Mouse (Mus musculus) adrenal gland (tissue): Measurements from ENCODE around the gene Sec22b.

Source experiments
- intact Hi-C: fragments of 180-260 bp; cut with DNase I; formaldehyde crosslinking; loops from one replicate; pipeline ENCODE4 v1.15.1; 2025

Sec22b gene

DNA sequence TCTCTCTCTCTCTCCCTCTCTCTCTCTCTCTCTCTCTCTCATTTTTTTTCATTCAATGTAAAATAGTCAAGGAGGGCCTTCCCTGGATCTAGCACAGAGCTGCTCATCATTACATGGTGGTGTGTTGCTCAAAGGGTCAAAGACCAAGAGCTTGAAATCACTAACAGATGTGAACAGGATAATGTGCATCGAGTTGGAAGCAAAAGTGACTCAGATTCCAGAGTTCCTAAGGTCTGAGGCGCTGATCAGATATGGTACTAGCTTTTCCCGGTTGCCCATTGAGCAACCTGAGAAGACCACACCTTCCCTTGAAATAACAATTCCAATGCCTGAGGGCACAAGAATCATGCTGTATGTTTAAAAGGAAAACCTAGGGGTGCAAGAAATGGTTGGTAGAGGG, 2.6 kb upstream of the Sec22b start:
- intact Hi-C loops = no loop called here

DNA sequence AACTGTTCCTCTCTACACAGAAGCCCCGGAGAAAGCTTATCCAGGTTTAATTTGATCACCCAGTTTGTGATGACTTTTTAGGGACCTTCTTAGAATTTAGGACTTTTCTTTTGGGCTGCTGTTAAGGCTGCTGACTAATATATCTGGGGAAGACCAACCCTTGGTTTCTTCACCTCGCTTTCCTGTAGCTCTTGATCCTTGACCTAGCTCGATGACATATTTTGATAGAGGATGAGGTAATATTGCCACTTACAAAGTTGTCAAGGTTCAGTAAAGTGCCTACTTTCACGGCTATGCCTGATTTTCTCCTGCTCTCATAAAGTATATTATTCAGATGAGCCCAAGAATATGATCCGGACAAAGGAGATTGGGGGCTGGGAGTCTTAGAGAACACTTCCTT, 596 bp downstream of the Sec22b start:
- intact Hi-C loops = no loop called here

GRCm38 (mm10) chr3:97909737-97910136, 8.7 kb downstream of the Sec22b start:
- intact Hi-C loops = no loop called here

DNA sequence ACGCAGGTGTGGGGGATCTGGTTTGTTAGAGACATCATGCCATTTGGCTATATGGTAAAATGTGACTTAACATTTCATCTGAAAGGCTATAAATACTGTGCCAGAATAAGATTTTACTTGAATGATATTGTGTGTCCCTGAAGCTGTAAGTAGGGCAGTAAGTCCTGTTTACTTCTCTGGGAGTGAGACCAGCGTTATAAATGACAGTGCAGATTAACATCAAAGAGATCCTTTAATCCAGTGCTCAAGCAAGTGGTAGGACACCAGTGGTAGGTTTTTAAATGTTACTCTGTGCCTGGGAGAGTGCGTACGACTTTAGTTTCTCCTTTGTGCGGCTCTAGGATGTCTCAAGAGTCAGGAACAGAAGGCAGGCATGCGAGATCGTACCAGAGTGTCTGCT, 10.1 kb downstream of the Sec22b start:
- intact Hi-C loops = no loop called here

GRCm38 (mm10) chr3:97915081-97915480, 14.1 kb downstream of the Sec22b start:
- intact Hi-C loops = no loop called here

DNA sequence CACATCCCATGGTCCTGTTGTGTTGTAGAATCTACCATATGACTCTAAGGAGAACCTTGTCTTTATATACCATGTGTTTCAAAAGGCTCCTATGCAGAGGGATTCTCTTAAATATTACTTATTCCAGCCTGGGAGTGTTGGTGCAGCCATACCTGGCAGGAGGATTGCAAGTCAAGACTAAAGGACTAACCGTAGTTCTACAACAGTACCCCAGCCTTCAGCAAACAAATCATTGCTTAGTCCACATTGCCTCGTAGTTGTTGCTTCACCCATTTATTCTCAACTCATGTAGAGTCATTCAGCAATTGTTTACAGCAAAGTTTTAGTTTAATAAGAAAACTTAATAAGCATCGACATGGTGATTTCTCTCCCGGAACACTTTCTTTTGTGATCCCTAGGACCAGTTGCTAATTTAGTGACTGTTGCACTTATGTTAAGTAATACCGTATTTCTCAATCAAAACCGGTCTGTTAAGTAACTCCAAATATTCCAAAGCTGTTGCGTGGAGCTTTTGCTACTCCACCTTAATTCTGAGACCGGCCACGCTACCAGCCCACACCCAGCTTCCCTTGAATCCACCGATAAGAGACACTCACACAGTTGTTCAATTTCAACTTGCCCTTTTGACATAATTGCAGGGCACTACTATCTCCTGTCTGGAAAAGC, 18.0 kb downstream of the Sec22b start:
- intact Hi-C loops = no loop called here

GRCm38 (mm10) chr3:97925246-97925645, 24.3 kb downstream of the Sec22b start:
- intact Hi-C loops = loop anchor here (5.0 to 10.0 kb wide), 2 partner anchors 180 to 387 kb away; no protein-coding TSS in a partner anchor

GRCm38 (mm10) chr3:97927322-97927721, 26.3 kb downstream of the Sec22b start:
- intact Hi-C loops = loop anchor here (5.0 to 10.0 kb wide), 2 partner anchors 177 to 385 kb away; no protein-coding TSS in a partner anchor

DNA sequence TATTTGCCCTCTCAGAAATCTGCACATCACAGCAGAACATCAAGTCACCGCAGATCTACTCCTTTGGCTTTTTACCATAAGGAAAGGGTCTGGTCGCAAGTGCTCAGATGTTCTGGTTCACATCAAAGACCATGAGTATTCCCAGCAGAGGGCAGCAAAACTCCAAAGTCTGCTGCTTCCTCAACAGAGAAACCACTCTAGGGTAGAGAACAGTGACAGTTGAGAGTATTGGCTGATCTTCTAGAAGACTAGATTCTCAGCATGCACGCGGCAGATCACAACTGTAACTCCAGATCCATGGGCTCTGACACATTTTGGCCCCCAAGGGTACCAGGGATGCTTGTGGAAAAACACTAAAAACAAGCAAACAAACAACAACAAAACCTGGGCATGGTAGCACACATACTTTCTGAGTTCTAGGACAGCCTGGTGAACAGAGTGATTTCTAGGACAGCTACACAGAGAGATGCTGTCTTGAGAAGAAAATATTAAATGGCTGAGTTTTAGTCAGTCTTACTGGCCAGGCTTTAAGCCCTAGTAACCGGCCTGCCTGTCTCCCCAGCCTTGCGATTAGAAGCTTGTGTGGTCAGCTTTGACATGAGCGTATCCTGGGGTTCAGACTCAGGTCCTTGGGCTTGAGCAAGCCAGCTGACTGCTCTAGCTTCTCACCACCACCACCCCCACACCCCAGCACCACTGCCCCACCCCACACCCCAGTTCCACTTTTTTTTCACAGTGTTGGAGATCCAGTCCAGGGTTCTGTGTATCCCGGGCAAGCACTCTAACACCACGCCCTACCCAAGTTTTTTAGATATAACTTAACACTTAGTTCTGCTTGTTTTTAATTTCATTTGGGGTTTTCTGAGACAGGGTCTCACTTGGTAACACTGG, 28.2 kb downstream of the Sec22b start:
- intact Hi-C loops = loop anchor here (1.0 to 10.0 kb wide), 3 partner anchors 176 to 383 kb away; no protein-coding TSS in a partner anchor

DNA sequence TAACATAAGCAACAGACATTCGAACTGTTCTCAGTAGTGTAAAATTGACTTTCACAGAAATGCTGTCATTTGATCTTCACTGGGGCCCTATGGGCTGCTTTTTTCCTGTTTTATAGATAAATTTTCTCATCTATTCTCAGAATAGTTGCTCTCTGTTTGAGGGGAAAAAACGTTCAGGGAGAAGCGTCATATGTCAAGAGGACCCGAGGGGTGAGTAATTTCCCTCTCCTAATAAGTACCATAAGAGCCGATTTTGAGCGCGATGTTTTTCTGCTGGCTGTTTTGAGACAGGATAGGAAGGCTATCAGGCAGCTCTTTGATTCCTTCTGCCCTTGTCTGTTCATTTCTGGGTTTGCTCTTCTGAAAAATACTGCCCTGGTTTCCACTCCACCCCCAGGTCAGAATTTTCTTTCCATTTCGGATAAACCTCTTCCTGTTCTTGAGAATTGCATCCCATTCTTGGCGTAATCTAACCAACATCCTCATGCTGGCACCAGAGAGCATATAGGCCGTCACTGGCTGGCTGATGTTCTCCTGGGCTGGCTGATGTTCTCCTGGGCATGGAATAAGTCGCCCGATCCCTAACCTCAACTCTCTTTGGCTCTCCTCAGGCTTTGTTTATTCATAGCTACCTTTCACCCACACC, 29.3 kb downstream of the Sec22b start:
- intact Hi-C loops = no loop called here

DNA sequence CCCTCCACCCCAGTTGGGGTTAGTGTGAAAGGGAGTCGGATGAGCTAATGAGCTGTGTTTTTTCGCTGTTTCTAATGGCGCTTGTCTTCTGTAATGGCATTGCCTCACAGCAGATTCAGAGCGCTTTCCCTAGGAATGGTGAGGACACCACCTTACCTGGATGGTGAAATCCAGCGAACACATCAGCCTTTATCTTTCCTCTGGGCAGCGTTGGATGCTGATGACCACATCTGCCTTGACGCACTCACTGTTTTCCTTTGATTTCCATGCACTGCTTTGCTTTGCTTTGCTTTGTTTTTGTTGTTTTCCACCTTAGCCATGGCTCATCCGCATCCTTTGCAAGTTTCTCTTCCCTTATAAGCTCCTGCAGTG, 29.8 kb downstream of the Sec22b start:
- intact Hi-C loops = no loop called here

DNA sequence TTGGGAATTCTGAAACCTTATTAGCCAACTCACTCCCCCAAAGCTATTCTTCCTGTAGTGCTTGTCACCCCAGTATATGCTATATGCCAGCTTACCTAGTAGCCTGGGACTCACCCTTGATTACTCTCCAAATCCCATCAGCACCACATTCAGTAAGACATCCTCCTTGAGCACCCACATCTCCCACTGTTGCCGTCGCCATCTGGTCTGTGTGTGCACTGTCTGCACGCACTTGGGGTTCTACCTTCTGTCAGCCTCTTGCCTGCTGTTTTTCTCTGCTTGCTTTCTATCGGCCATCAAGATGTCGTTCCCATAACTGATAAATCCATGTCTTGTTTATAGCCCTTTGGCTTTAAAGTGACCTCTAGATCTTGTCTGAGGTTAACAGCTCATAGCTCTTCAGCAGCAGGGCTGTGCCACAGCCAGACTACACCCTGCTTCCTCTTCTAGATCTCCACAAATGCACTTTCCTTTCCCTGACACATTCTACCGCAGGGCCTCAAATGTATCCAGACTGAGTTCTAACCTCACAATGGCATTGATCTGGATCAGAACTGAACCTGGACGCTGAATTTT, 30.4 kb downstream of the Sec22b start:
- intact Hi-C loops = no loop called here

DNA sequence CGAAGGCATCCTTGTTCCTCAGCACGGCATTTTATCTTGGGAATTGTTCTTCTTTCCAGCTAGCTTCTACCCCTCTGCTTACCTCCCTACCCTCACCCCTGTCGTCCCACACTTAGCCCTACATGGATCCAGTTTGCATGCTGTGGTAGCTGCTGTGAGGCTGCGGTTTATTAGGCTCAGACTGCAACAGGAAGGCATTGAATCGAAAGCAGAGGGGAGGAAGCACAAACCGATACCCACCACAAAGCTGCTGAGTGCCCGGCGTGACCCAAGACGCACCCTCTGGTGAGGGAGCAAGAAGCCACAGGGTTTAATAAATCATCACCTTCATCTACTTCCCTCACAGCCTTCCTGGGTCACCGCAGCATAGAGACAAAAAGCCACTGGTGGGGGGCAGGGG, 31.1 kb downstream of the Sec22b start:
- intact Hi-C loops = no loop called here

- intact Hi-C loops = no loop called here
Measured at GRCm38 (mm10) chr3:97932771-97933170, 31.8 kb downstream of the Sec22b start.

- intact Hi-C loops = no loop called here
Measured at GRCm38 (mm10) chr3:97933251-97933650, 32.3 kb downstream of the Sec22b start.

DNA sequence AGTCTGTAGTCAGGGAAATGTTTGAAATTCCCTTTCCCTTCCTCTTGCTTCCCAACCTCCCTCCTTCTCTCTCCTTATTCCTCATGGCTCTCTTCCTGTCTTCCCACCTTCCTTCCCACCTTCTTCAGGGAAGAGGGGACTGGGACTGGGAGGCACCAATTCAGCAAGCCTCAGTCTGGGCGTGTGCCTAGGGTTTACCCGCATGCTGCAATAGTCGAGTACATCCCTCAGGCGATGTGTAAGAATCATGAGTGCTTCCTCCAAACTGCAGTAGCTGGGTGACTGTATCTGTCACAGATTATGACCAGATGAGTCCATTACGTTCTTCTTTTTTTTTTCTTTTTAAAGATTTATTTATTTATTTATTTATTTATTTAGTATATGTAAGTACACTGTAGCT, 32.8 kb downstream of the Sec22b start:
- intact Hi-C loops = no loop called here

DNA sequence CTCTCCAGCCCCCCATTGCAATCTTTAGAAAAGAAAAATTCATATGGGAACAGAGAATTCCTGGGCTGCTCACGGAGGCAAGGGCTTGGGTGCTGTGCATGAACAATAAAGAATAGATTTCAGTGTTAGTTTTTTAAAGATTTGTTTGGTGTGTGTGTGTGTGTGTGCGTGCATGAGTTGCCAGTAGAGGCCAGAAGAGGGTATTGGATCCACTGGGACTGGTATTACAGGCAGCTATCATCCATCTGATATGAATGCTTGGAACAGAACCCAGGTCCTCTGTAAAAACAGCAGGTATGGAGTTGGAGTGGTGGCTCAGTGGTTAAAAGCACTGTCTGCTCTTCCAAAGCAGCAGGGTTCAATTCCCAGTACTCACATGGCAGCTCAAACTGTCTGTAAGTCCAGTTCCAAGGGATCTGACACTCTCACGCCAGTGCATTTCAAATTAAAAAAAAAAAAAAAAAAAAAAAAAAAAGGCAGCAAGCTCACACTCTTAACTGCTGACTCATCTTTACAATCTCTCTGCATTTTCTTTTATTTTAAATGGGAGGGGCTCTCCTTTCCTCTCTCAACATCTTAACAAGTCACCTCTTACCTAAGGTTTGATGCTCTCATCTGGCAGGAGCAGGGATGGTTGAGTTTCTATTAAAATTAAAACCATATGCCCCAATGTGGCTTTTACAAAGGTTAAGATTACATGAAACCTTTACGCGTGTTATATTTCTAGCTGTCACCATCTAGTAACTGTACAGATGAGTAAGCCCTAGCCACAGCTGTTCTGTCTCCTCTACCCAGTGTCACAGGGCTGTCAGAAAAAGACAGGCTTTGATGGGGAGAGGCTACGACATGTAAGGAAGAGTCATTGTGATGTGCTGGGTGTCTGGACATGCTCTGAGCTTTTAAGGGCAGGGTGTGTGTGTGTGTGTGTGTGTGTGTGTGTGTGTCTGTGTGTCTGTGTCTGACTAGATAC, 33.6 kb downstream of the Sec22b start:
- intact Hi-C loops = no loop called here

DNA sequence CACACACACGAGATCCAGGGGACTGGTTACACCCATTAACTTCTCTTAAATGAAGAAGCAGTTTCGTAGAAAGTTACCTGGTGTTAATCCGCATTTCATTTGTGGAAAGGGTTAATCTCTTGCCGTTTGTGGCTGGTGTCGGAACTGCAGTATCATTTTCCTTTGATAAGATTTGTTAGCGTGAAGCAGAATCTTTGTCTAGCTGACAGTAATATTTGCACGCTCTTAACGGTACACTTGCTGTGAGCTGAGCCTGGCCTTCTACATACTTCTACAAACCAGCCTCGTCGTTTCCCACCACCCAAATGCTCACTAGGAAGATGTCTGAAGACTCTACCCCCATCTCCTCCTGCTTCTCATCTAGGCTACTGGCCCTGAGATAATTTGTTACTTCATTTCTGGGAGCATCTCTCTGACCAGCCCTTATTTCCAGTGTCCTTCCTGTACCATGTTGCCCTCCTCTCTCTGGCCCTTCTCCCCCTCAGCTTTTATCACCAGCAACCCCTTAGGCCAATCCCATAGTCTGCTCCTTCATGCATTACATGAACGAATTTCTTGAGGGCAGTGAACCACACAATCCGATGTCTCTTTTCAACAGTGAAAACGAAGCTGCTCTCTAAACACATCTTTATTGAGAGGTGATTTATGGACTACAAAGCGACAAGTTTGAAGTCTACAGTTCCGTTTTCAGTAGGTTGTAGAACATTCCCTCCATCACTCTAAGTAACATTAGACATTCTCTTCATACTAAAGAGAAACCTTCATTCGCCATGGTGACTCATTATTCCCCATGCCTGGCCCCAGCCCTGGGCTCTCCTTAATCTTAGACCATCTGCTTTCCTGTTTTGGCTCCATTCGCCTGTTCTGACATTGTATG, 36.3 kb downstream of the Sec22b start:
- intact Hi-C loops = no loop called here

DNA sequence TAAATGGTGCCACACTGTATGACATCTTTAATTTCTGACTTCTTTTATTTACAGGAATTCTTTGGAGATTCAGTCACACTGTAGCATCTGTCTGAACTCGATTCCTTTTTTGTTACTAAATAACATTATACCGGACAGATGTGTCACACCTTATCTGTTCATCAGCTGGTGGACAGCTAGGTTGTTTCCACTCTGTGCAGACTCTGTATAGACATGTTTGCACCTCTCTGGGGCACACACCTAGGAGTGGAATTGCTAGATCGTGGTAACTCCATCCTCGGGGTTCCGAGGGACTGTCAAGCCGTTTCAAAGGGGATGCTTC, 36.9 kb downstream of the Sec22b start:
- intact Hi-C loops = no loop called here
